Mouse (Mus musculus) hindbrain, embryonic 10.5 days (tissue): ENCODE measurements around the gene 2610002M06Rik. TPM values are rescaled to one million over a fixed set of nuclear protein-coding genes. Genes with fewer than 3 reads are reported as not detected.

Experiments
- DNase-seq: peaks from one replicate; pipeline ENCODE4 v3.0.0-alpha.2; 2017; ENCODE audit warnings: low spot score
- H3K27ac ChIP-seq: fragments of 300-500 bp; sonication (generic); 2 replicates; pipeline ENCODE4 v1.5.1; 2016; ENCODE audit warnings: mild to moderate bottlenecking, moderate library complexity
- H3K27me3 ChIP-seq: fragments of 300-500 bp; sonication (generic); 2 replicates; pipeline ENCODE4 v1.6.1; 2016; ENCODE audit warnings: mild to moderate bottlenecking; ENCODE audit not compliant: poor library complexity, insufficient read depth, severe bottlenecking
- H3K36me3 ChIP-seq: fragments of 300-500 bp; sonication (generic); 2 replicates; pipeline ENCODE4 v1.6.1; 2016; ENCODE audit warnings: mild to moderate bottlenecking, moderate library complexity
- H3K4me1 ChIP-seq: fragments of 300-500 bp; sonication (generic); replicated peaks from 2 replicates; pipeline ENCODE4 v1.6.1; 2016; ENCODE audit warnings: mild to moderate bottlenecking
- H3K4me3 ChIP-seq: fragments of 300-500 bp; sonication (generic); 2 replicates; pipeline ENCODE4 v1.5.1; 2016; ENCODE audit warnings: mild to moderate bottlenecking, moderate library complexity
- H3K9me3 ChIP-seq: fragments of 300-500 bp; sonication (generic); 2 replicates; pipeline ENCODE4 v1.6.1; 2016; ENCODE audit warnings: mild to moderate bottlenecking, moderate library complexity
- WGBS: fragments of 180-500 bp; shearing (Covaris S2); methylation state at CpG from one replicate; pipeline ENCODE4 v1.1.7; 2016; 5-methylcytosine and 5-hydroxymethylcytosine counted together
- polyA plus RNA-seq: library from polyadenylated mRNA; unstranded; fragments of >200 nt; fragmentation: Nextera tagmentation; extraction: Ambion mirVana; gene quantifications from 2 replicates; pipeline ENCODE4 v1.2.1, GENCODE M21; 2016

2610002M06Rik gene
- 6.1 and 6.9 TPM in 2 replicates for polyA plus RNA-seq

- 23% methylated on average over 28 of the region's 28 CpGs for WGBS
These were observed at the start of gene 2610002M06Rik for GRCm38 (mm10) chrX:107816218-107816554. Gene 2610002M06Rik, minus strand, starts transcription at chrX:107816334.

GRCm38 (mm10) chrX:107858165-107858564, 42.0 kb upstream of the 2610002M06Rik start:
- DNase-seq: no peak
- H3K27ac ChIP-seq: no peak overlapping the region
- H3K4me1 ChIP-seq: no peaks in the 10 kb centered on the region
- no peaks in the 10 kb centered on the region for H3K36me3 ChIP-seq
- WGBS: 39% methylated on average over 4 of the region's 4 CpGs
- no peaks in the 10 kb centered on the region for H3K9me3 ChIP-seq
- H3K27me3 ChIP-seq: no peaks in the 10 kb centered on the region
- H3K4me3 ChIP-seq: no peak overlapping the region

More at GRCm38 (mm10) chrX:107816218-107816554, at the start of gene 2610002M06Rik:
- no peaks in the 10 kb centered on the region for H3K36me3 ChIP-seq
- peak; percentile 79 for DNase-seq
- peak within 1 kb of the TSS; percentile 88 for H3K27ac ChIP-seq
- peak within 1 kb of the TSS; percentile 63 for H3K4me3 ChIP-seq
- H3K27me3 ChIP-seq: no peaks in the 10 kb centered on the region
- no peaks in the 10 kb centered on the region for H3K9me3 ChIP-seq
- no peaks in the 10 kb centered on the region for H3K4me1 ChIP-seq

GRCm38 (mm10) chrX:107816726-107817125, 592 bp upstream of the 2610002M06Rik start:
- Histone ChIP-seq H3K27ac (no peak overlapping the region), H3K4me3 (no peak overlapping the region; the same call in 1 of the 2 replicates), H3K9me3 (no peaks in the 10 kb centered on the region), H3K4me1 (no peaks in the 10 kb centered on the region), H3K36me3 (no peaks in the 10 kb centered on the region), H3K27me3 (no peaks in the 10 kb centered on the region)
- no peak for DNase-seq
- WGBS: 85% methylated on average over 6 of the region's 6 CpGs

- no peaks in the 10 kb centered on the region for H3K27me3 ChIP-seq
- no peaks in the 10 kb centered on the region for H3K9me3 ChIP-seq
- 19% methylated on average over 32 of the region's 32 CpGs for WGBS
- peak overlapping the region; percentile 88 for H3K27ac ChIP-seq
- no peak for DNase-seq
- H3K36me3 ChIP-seq: no peaks in the 10 kb centered on the region
- H3K4me1 ChIP-seq: no peaks in the 10 kb centered on the region
- H3K4me3 ChIP-seq: peak overlapping the region; percentile 63
These were observed 474 bp downstream of the 2610002M06Rik start for GRCm38 (mm10) chrX:107815502-107816217.

DNA sequence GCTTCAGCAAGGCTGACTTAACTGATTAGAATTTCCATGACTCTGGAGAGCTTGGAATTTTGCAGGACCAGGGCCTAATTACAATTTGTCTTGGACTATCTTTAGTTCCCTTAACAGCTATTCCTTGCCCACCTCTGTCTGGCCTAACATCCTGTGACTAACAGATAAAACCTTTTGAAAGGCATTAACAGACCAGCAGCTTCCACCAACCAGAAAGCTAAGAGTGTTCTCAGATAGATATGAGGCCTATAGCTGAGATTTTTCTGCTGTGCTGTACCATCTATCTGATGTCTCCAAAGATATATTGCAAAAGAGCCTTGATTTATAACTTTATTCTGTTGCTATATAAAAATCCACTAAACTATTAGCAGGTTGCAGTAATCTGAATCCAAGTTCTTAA, 4.0 kb downstream of the 2610002M06Rik start:
- no peak overlapping the region for H3K4me3 ChIP-seq
- H3K36me3 ChIP-seq: no peaks in the 10 kb centered on the region
- H3K4me1 ChIP-seq: no peaks in the 10 kb centered on the region
- no peaks in the 10 kb centered on the region for H3K27me3 ChIP-seq
- no peaks in the 10 kb centered on the region for H3K9me3 ChIP-seq
- no peak for DNase-seq
- no peak overlapping the region for H3K27ac ChIP-seq

DNA sequence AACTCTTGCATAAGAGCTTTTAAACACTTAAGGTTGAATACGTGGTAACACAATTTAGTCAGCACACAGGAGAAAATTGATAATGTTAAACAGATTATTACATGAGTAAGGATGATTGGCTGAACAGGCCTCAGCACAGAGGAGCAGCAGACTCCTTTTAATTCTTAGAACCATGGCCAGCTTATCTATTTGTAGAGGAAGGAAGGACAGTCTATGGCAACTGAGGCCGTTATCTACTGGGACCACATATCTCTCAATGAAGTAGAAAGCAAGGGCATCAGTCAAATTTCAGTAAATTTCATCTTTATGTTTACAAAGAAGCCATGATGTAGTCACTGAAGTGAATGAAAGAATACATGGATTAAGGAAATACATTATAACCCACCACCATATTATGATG, 19.2 kb downstream of the 2610002M06Rik start:
- Histone ChIP-seq H3K9me3 (no peaks in the 10 kb centered on the region), H3K36me3 (no peaks in the 10 kb centered on the region), H3K4me1 (no peaks in the 10 kb centered on the region), H3K27me3 (no peaks in the 10 kb centered on the region), H3K4me3 (no peak overlapping the region), H3K27ac (no peak overlapping the region)
- no peak for DNase-seq
- 97% methylated on average over 2 of the region's 2 CpGs for WGBS

DNA sequence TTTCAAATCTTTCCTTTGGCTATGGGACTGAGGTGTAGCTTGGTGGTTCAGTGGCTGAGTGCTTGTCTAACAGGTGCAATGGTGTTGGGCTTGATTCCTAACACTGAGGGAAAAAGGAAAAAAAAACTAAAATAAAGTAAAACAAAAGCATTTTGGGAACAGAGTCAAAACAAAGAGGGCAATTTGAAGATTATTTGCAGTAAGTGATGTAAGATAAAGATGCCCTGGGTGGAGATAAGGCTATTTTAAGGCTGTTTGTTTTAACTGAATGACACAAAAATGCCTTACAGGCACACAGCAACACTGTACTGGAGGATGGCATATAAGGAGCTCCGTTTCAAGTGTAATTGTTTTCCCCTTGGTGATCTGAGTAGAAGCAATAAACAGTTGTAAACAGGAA, 20.3 kb downstream of the 2610002M06Rik start:
- Histone ChIP-seq H3K4me1 (no peaks in the 10 kb centered on the region), H3K4me3 (no peak overlapping the region), H3K27ac (no peak overlapping the region), H3K27me3 (no peaks in the 10 kb centered on the region), H3K36me3 (no peaks in the 10 kb centered on the region), H3K9me3 (no peaks in the 10 kb centered on the region)
- no peak for DNase-seq
- WGBS: 82% methylated on average over 1 of the region's 1 CpGs

DNA sequence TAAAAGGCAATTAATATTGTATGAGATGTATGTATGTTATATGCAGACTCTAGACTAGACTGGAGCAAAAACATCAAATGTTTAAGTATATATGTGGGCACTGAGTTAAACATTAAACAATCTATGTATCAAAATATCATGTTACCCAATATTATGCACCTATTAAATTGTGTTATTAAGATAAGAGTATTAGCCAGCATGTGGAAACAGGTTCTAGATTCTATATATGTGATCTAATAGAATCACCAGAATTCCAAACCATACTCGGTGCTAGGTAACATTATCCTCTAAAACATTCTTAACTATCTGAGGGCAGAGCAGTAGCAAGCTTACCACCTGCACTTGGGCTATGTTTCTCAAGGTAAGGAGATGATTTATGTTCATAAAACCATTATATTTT, 23.8 kb downstream of the 2610002M06Rik start, which contains the start of gene Tent5d:
Gene Tent5d, plus strand, starts transcription at position 301 of the 400 bp plus-strand sequence.
- Histone ChIP-seq H3K4me3 (no peak within 1 kb of the TSS), H3K27ac (no peak within 1 kb of the TSS), H3K4me1 (no peaks in the 10 kb centered on the region), H3K36me3 (no peaks in the 10 kb centered on the region), H3K9me3 (no peaks in the 10 kb centered on the region), H3K27me3 (no peaks in the 10 kb centered on the region)
- no peak for DNase-seq
- WGBS: 84% methylated on average over 1 of the region's 1 CpGs

GRCm38 (mm10) chrX:107790750-107791493, 25.2 kb downstream of the 2610002M06Rik start:
- Histone ChIP-seq H3K27ac (no peak overlapping the region), H3K4me3 (no peak overlapping the region), H3K27me3 (no peaks in the 10 kb centered on the region), H3K36me3 (no peaks in the 10 kb centered on the region), H3K9me3 (no peaks in the 10 kb centered on the region), H3K4me1 (no peaks in the 10 kb centered on the region)
- DNase-seq: no peak
- WGBS: 27% methylated on average over 8 of the region's 8 CpGs

GRCm38 (mm10) chrX:107790136-107790535, 26.0 kb downstream of the 2610002M06Rik start:
- no peaks in the 10 kb centered on the region for H3K36me3 ChIP-seq
- no peak overlapping the region for H3K27ac ChIP-seq
- 100% methylated on average over 1 of the region's 1 CpGs for WGBS
- H3K27me3 ChIP-seq: no peaks in the 10 kb centered on the region
- H3K4me3 ChIP-seq: no peak overlapping the region
- DNase-seq: no peak
- no peaks in the 10 kb centered on the region for H3K4me1 ChIP-seq
- H3K9me3 ChIP-seq: no peaks in the 10 kb centered on the region

DNA sequence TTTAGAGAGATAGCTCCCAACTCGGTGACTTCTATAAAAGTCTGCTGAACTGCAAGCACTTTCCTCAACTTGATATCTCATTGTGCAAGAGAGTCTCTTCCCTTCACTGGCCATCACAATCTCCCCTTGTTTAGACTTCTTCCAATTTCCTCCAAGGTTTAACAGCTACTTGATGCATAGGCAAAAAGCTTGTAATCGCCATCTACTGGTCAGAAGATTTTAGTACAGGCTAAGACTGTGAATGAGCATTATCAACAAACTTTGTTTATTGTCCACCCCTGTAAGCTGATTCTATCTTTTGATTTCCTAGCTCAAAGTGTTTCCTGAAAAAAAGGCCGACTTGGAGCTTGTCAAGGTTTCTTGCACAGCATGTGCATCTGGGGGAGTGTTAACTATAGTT, 48.2 kb downstream of the 2610002M06Rik start:
- 26% methylated on average over 3 of the region's 3 CpGs for WGBS
- no peaks in the 10 kb centered on the region for H3K36me3 ChIP-seq
- DNase-seq: no peak
- no peak overlapping the region for H3K4me3 ChIP-seq
- H3K27ac ChIP-seq: no peak overlapping the region
- no peaks in the 10 kb centered on the region for H3K9me3 ChIP-seq
- no peaks in the 10 kb centered on the region for H3K4me1 ChIP-seq
- no peaks in the 10 kb centered on the region for H3K27me3 ChIP-seq
